ENCODE assay signal across 20 mouse cellular contexts in genomic region chr2:166096834-166097233, GRCm38 (mm10). TPM values are rescaled to one million over a fixed set of nuclear protein-coding genes. Genes with fewer than 3 reads are reported as not detected.
DNase-seq lines count a peak whose midpoint lies in the region; ATAC-seq and TF ChIP-seq lines count a peak whose summit lies in the region.
"Had no signal": no experiment of that assay in that cellular context is flagged by ENCODE, and none has a peak within 500 bp of the region (broad histone marks: within the 10 kb centered on the region; RNA-seq: fewer than 3 reads in every experiment).

No protein-coding gene starts in this region.

- H3K36me3 ChIP-seq in intestine, postnatal 0 days (ENCODE audit: control insufficient read depth, insufficient read depth), result peaks cover 30% of the 10 kb centered on the region
- peaks cover 20% of the 10 kb centered on the region for H3K36me3 ChIP-seq in intestine, embryonic 15.5 days
- peaks cover 15% of the 10 kb centered on the region for H3K36me3 ChIP-seq in ES-Bruce4 (ENCODE audit: control insufficient read depth, insufficient read depth, low read length, poor library complexity, severe bottlenecking)

- no peaks in the 10 kb centered on the region for H3K27me3 ChIP-seq in intestine, postnatal 0 days (replicated peaks; ENCODE audit: control insufficient read depth, insufficient read depth, low read length)
- H3K27me3 ChIP-seq in intestine, embryonic 15.5 days (replicated peaks), result no peaks in the 10 kb centered on the region
- H3K27me3 ChIP-seq in ES-Bruce4 (ENCODE audit: control insufficient read depth, insufficient read depth, low read length, poor library complexity, severe bottlenecking), result no peaks in the 10 kb centered on the region
- H3K27me3 ChIP-seq: embryonic facial prominence, embryonic 15.5 days; limb, embryonic 15.5 days had no signal

- ATAC-seq in intestine, postnatal 0 days, result no peak
- ATAC-seq in intestine, embryonic 15.5 days, result no peak
- ATAC-seq: intestine, embryonic 16.5 days; lung, postnatal 0 days; midbrain, embryonic 16.5 days had no signal

- H3K4me3 ChIP-seq in intestine, postnatal 0 days (ENCODE audit: low read depth, low read length), result no peak overlapping the region
- H3K4me3 ChIP-seq in intestine, embryonic 15.5 days (replicated peaks), result no peak overlapping the region
- H3K4me3 ChIP-seq in lung, adult 2 months (replicated peaks; ENCODE audit: extremely low read depth, low read depth, low read length), result no peak overlapping the region
- H3K4me3 ChIP-seq in ES-Bruce4 (ENCODE audit: low read depth, low read length), result no peak overlapping the region
- H3K4me3 ChIP-seq: embryonic facial prominence, embryonic 15.5 days; heart, embryonic 10.5 days; hindbrain, embryonic 13.5 days; limb, embryonic 15.5 days had no signal

- H3K9ac ChIP-seq in intestine, postnatal 0 days (ENCODE audit: low read depth, low read length), result no peak overlapping the region
- no peak overlapping the region for H3K9ac ChIP-seq in intestine, embryonic 15.5 days
- H3K9ac ChIP-seq in ES-Bruce4 (ENCODE audit: low read depth, poor library complexity, severe bottlenecking), result no peak overlapping the region
- H3K9ac ChIP-seq: embryonic facial prominence, embryonic 15.5 days; hindbrain, embryonic 13.5 days; limb, embryonic 15.5 days had no signal

- no peak for TF ChIP-seq POLR2A in lung, adult 2 months (IDR thresholded peaks at IDR 0.05; ENCODE audit: borderline replicate concordance, extremely low read depth, low read depth, low read length)
- no peak for TF ChIP-seq POLR2A in ES-Bruce4 (IDR thresholded peaks at IDR 0.05; ENCODE audit: insufficient read depth, low read length)
- no peak for TF ChIP-seq POLR2A in brain, embryonic 14.5 days (IDR thresholded peaks at IDR 0.05; ENCODE audit: borderline replicate concordance, extremely low read depth, insufficient read depth, insufficient read length, poor library complexity, severe bottlenecking)

- H3K9me3 ChIP-seq in intestine, postnatal 0 days (ENCODE audit: control insufficient read depth), result no peaks in the 10 kb centered on the region
- no peaks in the 10 kb centered on the region for H3K9me3 ChIP-seq in intestine, embryonic 15.5 days
- H3K9me3 ChIP-seq in ES-Bruce4 (replicated peaks; ENCODE audit: control insufficient read depth, insufficient read depth, low read length, poor library complexity, severe bottlenecking), result no peaks in the 10 kb centered on the region
- H3K9me3 ChIP-seq: embryonic facial prominence, embryonic 15.5 days; heart, embryonic 10.5 days; hindbrain, embryonic 13.5 days; limb, embryonic 15.5 days had no signal

- H3K4me2 ChIP-seq in intestine, postnatal 0 days (replicated peaks; ENCODE audit: low read depth), result no peak overlapping the region
- no peak overlapping the region for H3K4me2 ChIP-seq in intestine, embryonic 15.5 days (replicated peaks)
- H3K4me2 ChIP-seq: embryonic facial prominence, embryonic 15.5 days; hindbrain, embryonic 13.5 days; limb, embryonic 15.5 days had no signal

- peak; percentile 16; the same call in 1 of the 2 replicates for TF ChIP-seq CTCF in intestine, postnatal 0 days (IDR thresholded peaks at IDR 0.05; ENCODE audit: low read depth)
- 0 out of 2 replicates have a peak, but pooled peaks have one; percentile 19 for TF ChIP-seq CTCF in lung, adult 2 months (IDR thresholded peaks at IDR 0.05; ENCODE audit: insufficient read depth, low read length)
- TF ChIP-seq CTCF in ES-Bruce4 (IDR thresholded peaks at IDR 0.05; ENCODE audit: low read depth, low read length), result peak; percentile 41
- TF ChIP-seq CTCF in brain, embryonic 14.5 days (IDR thresholded peaks at IDR 0.05; ENCODE audit: borderline replicate concordance, extremely low read depth, insufficient read depth, insufficient read length), result peak; percentile 27; the same call in 1 of the 2 replicates

- no peak for DNase-seq in lung, adult 2 months
- no peak for DNase-seq in lung, postnatal 36 days
- DNase-seq in brain, embryonic 14.5 days (ENCODE audit: low read depth), result no peak
- no peak for DNase-seq in spleen, postnatal 14 days (ENCODE audit: low spot score in 2 of 2)
- DNase-seq in gastrocnemius, postnatal 4 days (ENCODE audit: low spot score in 2 of 2), result no peak
- DNase-seq: adrenal gland, postnatal 14 days; cerebellum, adult 18-20 months; layer of hippocampus, postnatal 36 days; right cerebral cortex, postnatal 25 days had no signal

- WGBS in intestine, postnatal 0 days, result 97% methylated on average over 1 of the region's 1 CpGs
- 91% methylated on average over 1 of the region's 1 CpGs for WGBS in intestine, embryonic 15.5 days
- WGBS in lung, adult 2 months, result 93% methylated on average over 1 of the region's 1 CpGs

- H3K4me1 ChIP-seq in intestine, postnatal 0 days (replicated peaks; ENCODE audit: control insufficient read depth, insufficient read depth, low read length), result no peaks in the 10 kb centered on the region
- H3K4me1 ChIP-seq in intestine, embryonic 15.5 days (replicated peaks), result no peaks in the 10 kb centered on the region
- H3K4me1 ChIP-seq in lung, adult 2 months (ENCODE audit: control insufficient read depth, insufficient read depth, low read length), result no peaks in the 10 kb centered on the region
- H3K4me1 ChIP-seq in ES-Bruce4 (ENCODE audit: control insufficient read depth, insufficient read depth, low read length), result no peaks in the 10 kb centered on the region

- TF ChIP-seq EP300 in ES-Bruce4 (IDR thresholded peaks at IDR 0.05; ENCODE audit: insufficient read depth, low read depth, low read length), result no peak

- no peak overlapping the region for H3K27ac ChIP-seq in intestine, postnatal 0 days (ENCODE audit: low read depth, low read length)
- no peak overlapping the region for H3K27ac ChIP-seq in intestine, embryonic 15.5 days
- no peak overlapping the region for H3K27ac ChIP-seq in ES-Bruce4 (ENCODE audit: insufficient read depth, low read length)
- H3K27ac ChIP-seq: embryonic facial prominence, embryonic 15.5 days; heart, embryonic 10.5 days; kidney, postnatal 0 days; limb, embryonic 15.5 days had no signal

RNA-seq across cellular contexts. Expression of gene Sulf2, which starts 58.6 kb away (rescaled TPM):
- 66.0 and 66.4 TPM in 2 replicates for polyA plus RNA-seq in intestine, postnatal 0 days (2015; fragmentation: Nextera tagmentation; extraction: Ambion mirVana)
- polyA plus RNA-seq in intestine, embryonic 15.5 days (2015; fragmentation: Nextera tagmentation; extraction: Ambion mirVana), result 100 and 106 TPM in 2 replicates
- polyA plus RNA-seq in lung, adult 2 months (2012; rRNA removed), result 37.6 and 44.2 TPM in 2 replicates
- polyA plus RNA-seq in ES-Bruce4 (2011; ENCODE audit: insufficient read depth, insufficient read length, low read depth, missing spikeins), result 116 and 119 TPM in 2 replicates
- polyA plus RNA-seq in brain, embryonic 14.5 days (2012; rRNA removed), result 99.2 and 170 TPM in 2 replicates
- 10 to 100 TPM; 66.2 to 68.9 TPM for total RNA-seq in gastrocnemius, postnatal 4 days (2021)
